Mouse (Mus musculus): ENCODE results near the gene Lrrc56.

Lrrc56 gene

DNA sequence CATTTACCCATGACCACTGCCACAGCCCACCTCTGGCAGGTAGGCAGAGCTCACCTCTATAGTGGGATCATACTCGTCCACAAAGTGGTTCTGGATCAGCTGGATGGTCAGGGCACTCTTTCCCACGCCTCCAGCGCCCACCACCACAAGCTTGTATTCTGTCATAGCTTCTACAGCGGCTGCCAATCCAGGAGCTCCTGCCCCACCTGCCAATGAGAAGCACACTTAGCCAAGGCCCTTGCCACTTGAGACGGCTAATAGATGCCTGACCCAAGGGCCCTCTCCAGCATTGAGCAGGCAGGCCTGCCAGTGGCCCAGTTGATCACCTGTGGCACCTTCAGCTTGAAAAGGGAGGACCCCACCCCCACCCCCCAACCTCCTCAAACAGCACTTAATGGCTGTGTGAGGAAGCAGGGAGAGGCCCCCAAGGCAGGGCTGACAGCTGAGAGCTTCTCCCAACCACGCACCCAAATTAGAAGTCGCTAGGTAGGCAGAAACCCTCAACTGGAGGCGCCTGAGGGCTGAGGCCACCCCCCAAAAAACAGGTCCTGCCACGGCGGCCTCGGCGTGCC, 1.1 kb upstream of the Lrrc56 start:
- no peak for DNase-seq (ENCODE audit: low spot score)

GRCm38 (mm10) chr7:141193348-141193856, 555 bp upstream of the Lrrc56 start:
- DNase-seq (ENCODE audit: low spot score): peak; percentile 70

DNA sequence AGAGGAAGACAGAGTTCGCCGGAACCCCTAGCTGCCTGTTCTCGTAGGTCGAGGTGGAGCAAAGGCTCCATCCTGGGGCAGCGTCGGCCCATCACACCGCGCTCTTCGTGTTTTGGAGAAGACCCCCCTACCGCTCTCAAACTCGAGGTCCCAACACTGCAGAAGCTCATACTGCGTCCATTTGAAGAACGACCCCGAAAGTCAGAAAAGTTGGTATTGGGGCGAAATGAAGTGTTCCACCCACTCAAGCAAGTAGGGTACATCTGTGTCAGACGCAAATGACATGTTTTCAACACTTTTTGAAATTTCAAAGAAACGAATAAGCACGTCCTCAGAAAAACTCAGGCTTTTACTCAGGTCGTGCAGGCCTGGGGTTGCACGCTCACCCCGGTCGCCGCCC, 452 bp downstream of the Lrrc56 start:
- DNase-seq (ENCODE audit: low spot score): no peak

DNA sequence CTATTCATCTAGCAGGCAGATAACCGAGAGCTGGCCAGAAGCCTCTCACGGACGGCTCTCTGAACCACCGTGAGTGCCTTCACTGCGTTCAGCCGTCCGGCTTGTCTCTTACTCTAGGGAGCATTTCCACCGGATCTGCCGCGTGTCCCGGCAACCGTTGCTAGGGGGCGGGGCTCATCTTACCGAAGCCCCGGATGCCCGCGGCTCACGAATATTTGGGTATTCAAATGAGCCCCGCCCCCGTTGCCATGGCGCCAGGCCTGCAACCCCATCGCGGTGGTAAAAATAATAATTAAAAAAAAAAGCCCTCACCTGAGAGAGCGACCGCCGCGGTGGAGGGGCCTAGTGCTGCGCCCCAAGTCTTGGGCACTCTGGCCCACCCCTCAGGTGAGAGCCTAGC, 873 bp downstream of the Lrrc56 start:
- peak; percentile 88 for DNase-seq (ENCODE audit: low spot score)

DNA sequence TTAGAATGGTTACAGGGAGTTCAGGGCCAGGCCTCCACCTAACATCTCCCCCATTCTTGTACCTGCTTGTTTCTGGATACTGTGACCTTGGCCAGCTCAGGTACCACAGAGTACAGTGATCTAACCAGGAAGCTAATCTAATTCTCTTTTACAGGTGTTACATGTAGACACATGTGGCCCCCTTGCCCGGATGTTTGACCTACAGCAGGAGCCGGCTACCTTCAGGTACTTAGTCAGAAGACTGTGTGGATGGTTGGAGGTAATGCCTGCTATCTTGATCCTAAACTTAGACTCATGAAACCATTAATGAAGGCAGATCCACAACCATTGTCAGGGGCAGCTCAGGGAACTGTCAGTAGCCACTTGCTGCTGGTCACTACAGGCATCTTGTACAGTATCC, 1.8 kb downstream of the Lrrc56 start:
- DNase-seq (ENCODE audit: low spot score): no peak

DNA sequence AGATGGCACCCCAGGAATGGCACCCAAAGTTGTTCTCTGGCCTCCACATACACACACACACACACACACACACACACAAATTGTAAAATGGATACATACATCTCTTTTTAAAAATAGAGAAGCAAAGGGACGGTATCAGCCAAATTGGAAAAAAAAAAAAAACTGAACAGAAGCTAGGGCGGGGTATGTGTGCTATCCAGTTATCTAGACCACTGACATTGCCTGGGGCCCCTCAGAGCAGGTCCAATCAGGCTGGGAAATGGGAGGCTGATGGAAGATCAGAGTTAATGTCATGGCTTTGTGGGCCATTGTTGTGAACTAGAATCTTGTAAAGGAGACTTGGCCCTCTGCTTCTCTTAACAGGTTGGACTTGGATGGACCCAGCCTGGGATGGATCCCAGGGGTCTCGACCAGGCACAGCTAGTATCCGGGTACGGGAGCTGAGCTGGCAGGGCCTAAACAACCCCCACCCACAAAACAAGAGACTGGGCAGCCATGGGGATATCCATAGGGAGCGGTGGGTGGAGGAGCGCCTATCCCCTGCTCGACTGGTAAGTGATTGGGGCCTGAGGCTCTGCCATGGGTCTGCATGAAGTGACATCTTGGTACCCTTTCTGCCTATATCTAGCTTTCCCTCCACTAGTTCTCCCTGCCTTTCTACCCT, 2.8 kb downstream of the Lrrc56 start:
- no peak for DNase-seq (ENCODE audit: low spot score)

DNA sequence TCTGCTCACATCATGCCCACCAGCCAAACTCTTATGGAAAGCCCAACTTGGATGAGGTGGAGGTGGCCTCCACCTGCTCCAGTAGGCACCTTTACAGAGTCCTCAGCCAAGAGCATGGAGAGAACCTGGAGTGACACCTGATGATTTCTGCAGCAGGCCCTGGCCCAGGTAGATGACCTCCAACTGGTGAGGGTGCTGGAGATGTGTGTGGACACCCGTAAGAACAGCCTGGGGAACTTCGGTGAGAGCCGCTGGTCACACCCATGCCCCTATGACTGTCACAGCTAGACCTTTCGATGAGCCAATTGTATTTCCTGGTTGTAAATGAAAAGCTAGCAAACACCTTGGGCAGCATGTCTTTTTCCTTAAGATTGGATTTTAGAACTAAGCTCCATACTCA, 4.2 kb downstream of the Lrrc56 start:
- no peak for DNase-seq (ENCODE audit: low spot score)

DNA sequence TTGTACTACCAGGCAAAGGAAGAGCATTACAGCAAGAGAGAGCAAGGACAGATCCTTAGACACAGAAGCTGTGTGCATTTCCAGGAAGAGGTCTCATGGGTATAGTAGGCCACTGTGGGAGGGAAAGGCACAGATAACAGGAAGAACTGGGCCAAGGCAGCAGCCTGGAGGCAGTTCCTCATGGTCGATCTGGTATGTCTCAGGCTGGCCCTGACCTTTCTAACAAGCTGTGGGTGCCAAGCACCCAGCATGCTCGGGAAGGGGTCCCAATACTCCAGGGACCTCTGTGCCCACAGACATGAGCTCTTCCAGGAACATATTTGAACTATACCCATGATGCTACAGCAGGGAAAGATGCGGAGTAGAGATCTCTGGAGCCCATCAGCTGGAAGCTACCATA, 10.6 kb downstream of the Lrrc56 start:
- no peak for DNase-seq (ENCODE audit: low spot score)

GRCm38 (mm10) chr7:141205504-141205903, 11.5 kb downstream of the Lrrc56 start:
- DNase-seq (ENCODE audit: low spot score): no peak

GRCm38 (mm10) chr7:141206182-141206937, 12.4 kb downstream of the Lrrc56 start:
- no peak for DNase-seq (ENCODE audit: low spot score)

DNA sequence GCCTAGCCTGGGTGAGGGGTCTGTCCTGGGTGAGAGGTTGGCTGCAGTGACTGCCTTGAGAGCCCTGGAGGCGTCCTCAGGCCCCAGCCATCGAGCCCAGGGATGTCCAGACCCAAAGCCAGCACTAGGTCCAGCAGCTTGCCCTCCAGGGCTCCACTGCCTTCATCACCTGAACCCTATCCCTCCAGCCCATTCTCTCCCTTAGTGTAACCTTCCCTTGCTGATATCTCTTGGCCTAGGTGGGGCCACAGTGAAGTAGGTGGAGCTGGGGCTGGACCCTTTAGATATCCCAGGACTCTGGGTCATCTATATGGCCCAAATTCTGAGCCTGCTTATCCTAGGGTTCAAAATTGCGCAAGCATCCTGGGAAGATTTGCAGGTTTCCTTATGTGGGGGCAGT, 15.6 kb downstream of the Lrrc56 start:
- DNase-seq (ENCODE audit: low spot score): no peak

DNA sequence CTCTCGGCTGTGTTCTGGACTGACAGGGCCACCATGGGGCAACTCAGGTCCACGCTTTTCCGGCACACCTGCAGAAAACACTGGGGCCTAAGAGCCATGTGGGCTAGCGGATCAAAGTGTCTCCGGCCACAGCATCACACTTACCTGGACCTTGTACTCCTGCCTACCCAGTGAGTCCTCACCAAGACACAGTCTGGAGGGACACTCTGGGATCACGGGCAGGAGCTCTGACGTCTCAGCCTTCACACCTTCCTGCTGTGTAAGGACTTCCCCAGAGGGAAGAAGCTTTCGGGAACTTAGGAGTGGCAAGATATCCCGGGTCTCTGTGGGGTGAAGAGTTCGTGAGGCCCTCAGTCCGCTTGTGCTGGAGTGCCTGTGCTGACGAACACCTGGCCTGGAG, 16.2 kb downstream of the Lrrc56 start:
- no peak for DNase-seq (ENCODE audit: low spot score)

GRCm38 (mm10) chr7:141210606-141211131, 16.7 kb downstream of the Lrrc56 start:
- DNase-seq (ENCODE audit: low spot score): no peak

DNA sequence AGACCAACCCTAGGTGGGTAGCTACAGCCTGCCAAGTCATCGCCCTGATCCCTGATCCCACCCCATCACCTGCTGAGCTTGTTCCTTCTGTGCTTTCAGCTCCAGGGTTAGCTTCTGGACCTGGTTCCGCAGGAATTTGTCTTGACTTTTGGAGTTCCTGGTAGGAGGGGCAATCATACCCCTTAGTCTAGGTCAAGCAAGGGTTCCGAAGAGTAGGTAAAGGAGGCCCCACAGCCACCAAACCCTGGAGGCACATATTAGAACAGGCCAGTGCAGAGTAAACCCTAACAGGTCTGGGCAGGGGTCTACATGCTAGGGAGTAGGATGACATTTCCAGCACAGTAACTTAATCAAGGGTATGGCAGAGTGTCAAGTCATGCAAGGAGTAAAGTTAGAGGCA, 19.2 kb downstream of the Lrrc56 start:
- no peak for DNase-seq (ENCODE audit: low spot score)

DNA sequence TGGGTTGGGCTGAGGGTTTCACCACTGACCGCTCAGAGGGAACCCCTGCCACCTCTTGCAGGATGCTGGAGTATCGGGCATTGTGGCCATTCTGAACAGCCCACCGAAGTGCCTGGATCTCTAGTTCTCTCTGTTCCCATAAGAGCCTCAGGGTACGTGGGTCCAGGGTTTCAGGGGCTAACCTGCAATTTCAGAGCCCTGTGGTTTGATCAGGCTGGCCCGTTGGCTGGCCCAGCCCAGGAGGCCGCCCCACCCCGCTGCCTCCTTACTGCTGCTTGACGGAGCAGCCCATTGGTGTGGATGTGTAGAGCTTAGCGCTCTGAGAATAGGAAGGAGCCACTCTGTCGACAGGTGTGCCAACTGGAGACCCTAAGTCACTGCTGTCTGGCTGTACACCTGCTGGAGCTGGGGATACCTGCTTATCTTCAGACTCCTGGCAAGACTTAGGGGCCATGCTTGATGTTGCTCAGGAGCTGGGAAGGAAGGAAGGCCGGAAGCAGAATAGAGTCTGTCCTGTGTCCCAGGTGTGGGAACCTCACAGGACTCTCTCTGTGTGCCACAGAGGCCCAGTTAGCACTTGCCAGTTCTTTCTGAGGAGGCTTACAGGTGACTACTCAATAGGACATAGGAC, 19.8 kb downstream of the Lrrc56 start, which contains the start of gene Lmntd2:
TSS of gene Lmntd2 (minus strand) at position 476 of the 631 bp plus-strand sequence.
- no peak for DNase-seq (ENCODE audit: low spot score)

DNA sequence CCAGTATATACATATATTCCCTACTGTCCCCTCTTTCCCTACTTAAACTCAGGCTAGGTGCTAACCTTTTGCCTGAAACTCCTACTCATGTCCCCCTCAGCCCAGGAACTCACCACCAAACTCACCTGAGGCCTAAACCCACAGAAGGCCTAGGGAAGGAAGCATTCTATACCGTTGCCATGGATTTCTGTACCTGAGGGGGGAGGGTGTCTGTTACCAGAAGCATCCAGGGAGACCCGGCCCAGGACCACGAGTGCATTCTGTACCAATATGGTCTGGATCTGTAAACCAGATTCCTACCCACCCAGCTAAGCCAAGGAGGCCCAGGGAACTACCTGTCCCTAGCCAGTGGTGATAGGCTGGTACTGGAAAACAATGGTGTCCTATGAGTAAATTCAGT, 20.4 kb downstream of the Lrrc56 start:
- DNase-seq (ENCODE audit: low spot score): no peak

DNA sequence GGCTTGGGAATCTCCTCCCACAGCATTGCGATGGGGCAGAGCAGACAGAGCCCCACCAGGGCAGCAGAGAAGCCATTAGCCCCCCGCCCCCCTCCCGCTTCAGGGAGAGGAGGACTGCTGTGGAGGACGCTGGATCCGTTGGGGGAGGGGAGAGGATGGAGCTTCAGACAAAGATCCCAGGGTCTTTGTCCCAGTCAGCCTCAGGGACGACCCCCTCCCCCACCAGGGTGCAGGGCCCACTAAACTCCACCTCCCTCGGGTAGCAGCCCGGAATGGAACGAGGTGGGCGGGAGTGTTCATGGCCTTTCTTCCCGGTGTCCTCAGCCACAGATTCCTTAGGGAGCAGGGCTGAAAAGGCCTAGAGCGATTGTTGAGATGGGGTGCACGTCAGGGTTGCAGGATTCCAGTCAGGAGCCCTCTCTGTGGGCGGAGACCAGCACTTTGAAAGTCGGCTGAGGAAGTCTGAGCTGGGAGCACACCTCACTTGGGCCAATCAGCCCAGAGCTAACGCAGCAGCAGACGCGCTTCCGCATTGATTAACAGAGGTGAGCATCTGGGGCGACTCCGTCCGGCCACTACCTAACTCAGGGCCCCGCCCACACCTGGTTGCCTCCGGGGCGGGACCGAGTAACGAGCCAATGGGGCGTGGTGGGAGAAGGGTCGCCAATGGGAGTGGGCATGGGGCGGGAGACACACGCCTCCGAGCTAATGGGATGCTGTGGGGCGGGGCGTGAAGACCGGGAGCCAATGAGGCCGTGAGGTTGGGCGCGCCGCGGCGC, 21.3 kb downstream of the Lrrc56 start, which contains the start of gene Rassf7:
TSS of gene Rassf7 (plus strand) at position 760 of the 779 bp plus-strand sequence.
- peak; percentile 99 for DNase-seq (ENCODE audit: low spot score)

- peak; percentile 93 for DNase-seq (ENCODE audit: low spot score)
These were observed 22.1 kb downstream of the Lrrc56 start for GRCm38 (mm10) chr7:141215880-141216733.

DNA sequence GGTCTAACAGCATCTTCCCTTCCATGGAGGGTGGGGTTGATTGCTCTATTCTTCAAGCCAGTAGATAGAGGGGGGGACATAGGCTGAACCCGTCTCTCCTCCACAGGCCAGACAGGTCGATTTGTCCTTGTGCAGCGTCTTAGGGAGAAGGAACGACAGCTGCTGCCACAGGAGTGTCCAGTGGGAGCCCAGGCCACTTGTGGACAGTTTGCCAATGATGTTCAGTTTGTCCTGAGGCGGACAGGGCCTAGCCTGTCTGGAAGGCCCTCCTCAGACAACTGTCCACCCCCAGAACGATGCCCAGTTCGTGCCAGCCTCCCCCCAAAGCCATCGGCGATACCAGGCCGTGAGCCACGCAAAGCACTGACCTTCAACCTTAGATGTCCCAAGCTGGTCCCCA, 22.9 kb downstream of the Lrrc56 start:
- no peak for DNase-seq (ENCODE audit: low spot score)

DNA sequence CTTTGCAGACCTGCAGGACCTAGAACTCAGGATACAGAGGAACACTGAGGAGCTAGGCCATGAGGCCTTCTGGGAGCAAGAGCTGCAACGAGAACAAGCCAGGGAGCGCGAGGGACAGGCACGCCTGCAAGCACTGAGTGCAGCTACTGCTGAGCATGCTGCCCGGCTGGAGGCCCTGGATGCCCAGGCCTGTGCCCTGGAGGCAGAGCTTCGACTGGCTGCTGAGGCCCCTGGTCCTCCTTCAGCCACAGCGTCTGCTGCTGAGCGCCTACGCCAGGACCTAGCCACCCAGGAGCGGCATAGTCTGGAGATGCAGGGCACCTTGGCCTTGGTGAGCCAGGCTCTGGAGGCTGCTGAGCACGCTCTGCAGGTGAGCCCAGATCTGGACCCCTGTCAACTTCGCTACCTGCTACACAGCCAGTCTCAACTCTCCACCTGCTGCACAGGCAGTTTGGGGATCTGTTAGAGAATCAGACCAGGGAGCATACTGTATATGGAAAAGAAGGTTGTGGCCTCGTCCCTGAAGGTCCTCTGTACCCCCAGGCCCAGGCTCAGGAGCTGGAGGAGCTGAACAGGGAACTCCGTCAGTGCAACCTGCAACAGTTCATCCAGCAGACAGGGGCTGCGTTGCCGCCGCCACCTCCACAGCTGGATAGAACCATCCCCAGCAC, 23.5 kb downstream of the Lrrc56 start:
- no peak for DNase-seq (ENCODE audit: low spot score)
